Mouse (Mus musculus) gastrocnemius, adult 8-10 months (tissue): ENCODE data around the gene Sh3gl1. TPM values are rescaled to one million over a fixed set of nuclear protein-coding genes. Genes with fewer than 3 reads are reported as not detected.

Experiments used
- DNase-seq, 2 experiments: peaks; one replicate each; pipeline ENCODE4 v3.0.0; 2022; ENCODE audit warnings: low spot score in 2 of 2
- total RNA-seq, 4 experiments: library from RNA; stranded (reverse); gene quantifications; 2 replicates each; pipeline ENCODE4 v1.2.4; 2022

The Sh3gl1 gene
- total RNA-seq, 4 experiments from 2014 or later, result 5.5 to 8.9 (median 7.6) TPM

DNA sequence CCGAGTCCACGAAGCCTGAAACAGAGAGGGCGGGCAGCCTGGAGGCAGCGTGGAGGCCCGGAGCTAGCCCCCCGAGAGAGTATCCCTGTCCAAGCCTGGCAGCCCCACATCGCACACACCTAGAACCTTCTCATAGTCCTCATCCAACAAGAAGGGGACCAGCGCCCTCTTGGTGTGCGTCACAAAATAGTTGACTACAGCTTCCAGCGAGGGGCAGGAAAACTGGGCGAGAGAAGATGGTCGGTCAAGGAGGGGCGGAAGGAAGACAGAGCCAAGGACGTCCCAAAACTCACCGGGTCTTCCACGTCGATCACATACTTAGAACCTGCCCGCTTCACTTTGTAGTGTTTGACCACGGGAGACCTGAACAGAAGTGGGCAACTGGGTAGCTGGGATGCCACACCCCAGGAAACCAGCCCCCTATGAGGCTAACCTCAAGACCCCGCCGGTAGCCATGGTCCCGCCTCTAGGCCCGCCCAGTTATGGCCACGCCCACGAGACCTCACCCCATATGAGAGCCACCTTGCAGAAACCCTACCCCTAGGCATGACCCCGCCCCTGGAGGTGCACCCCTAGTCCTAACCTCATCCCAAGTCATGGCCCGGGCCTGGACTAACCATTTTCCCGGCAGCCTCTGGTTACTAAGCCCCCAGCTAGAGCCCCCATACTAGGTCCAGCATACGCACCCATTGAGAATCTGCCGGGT, 36.5 kb downstream of the Sh3gl1 start:
- DNase-seq, result no peak

GRCm38 (mm10) chr17:55996007-55996406, 40.4 kb downstream of the Sh3gl1 start:
- DNase-seq, result peak in 1 of 2 experiments; percentile 45

DNA sequence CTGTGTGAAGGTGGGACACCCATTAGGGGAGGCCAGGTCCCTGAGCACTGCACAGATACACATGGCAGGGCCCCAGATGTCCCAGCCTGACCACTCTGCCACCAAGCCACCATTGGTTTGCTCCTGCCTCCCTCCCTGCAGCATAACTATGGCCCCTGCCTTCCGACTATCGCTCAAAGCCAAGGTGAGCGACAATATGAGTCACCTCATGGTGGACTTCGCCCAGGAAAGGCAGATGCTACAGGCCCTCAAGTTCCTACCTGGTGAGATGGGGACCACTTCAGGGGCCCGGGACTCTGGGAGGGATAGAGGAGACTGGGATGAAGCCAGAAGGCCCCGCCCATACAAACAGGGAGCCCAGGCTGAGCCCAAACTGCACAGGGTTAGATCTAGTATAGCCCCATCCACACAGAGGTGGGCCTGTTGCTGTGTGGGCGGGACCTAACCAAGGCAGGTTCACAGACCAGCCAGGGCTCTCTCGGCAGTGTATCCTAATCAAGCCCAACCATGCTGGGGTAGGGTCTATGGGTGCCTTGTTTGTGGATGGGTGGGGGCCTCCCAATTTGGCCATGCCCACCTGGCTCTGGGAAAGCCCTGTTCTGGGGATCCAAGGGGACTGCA, 46.0 kb downstream of the Sh3gl1 start:
- no peak for DNase-seq

GRCm38 (mm10) chr17:55986030-55986961, 50.1 kb downstream of the Sh3gl1 start, which contains the start of gene Fsd1:
Fsd1 (plus strand) TSS chr17:55986509.
- no peak for DNase-seq

DNA sequence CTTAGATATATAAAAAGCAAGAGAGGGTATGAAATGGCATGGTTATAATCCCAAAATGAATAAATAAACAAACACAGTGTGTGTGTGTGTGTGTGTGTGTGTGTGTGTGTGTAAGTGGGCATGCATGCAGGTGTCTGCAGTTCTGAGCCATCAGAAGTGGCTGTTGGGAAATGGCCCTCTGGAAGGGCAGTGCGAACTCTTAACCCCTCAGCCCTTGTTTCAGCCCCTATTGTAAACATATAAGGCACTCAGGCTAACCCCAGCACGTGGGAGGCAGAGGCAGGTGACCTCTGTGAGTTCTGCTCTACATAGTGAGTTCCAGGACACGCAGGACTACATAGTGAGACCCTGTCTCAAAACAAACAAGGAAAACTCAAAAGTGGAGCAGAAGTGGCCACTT, 59.1 kb downstream of the Sh3gl1 start:
- no peak for DNase-seq

- DNase-seq, result peak; percentile 59 to 62
Measured at GRCm38 (mm10) chr17:55976255-55976862, 60.1 kb downstream of the Sh3gl1 start.

DNA sequence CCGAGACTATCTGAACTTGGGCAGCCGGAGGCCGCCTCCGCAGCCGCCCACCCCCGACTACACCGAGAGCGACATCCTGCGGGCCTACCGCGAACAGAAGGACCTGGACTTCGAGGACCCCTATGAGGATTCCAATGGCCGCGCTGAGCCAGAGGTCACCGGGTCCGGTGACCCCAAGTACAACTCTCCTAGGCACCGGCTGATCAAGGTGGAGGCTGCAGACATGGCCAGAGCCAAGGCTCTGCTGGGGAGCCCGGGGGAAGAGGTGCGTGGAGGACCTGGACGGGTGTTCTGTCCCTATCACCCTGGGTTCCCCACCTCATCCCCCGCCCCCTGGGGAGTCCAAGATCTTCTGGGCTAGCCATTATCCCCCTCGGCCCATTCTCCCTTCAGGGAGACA, 65.0 kb downstream of the Sh3gl1 start:
- DNase-seq, result no peak

DNA sequence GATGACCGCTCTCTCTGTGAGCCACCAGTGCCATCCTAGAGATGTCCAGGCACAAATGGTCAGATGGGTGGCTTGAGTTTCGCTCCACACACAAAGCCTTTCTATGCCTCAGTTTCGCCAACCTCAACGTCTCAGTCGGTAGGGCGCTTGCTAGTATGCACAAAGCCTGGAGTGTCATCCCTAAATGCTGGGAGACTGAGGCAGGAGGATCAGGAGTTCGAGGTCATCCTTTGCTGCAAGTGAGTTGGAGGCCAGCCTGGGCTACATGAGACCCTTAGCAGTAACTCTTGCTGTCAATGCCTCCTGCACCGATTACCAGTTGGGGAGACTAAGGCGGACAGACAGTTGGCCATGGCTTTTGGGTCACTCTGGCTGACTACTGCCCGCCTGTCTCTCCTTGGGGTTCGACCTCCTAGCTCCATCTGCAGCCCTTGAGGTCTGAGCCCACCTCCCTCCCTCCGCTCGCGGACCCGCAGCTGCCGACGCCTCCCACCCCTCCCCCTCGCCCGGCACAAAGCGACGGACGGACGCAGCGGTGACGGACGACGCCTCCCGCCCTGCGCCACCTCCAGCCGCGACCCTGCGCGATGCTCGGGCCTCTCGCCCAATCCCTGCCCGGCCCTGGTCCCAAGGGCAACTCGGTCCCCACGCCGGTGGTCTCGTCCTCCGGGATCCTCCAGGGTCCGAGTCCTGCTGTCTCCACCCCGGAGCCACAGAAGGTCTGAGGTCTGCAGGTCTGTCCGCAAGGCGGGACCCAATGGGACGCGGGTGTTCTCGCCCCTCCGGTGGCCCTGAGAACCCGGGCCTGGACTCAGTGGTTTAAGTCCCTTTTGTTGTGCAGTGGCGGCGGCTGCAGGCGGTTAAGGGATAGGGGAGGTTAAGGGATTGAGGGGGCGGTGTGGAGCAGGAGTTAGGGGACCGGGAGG, 66.2 kb downstream of the Sh3gl1 start, which contains the start of gene Shd:
Gene Shd (plus strand): TSS at position 502 of the 926 bp plus-strand sequence.
- no peak for DNase-seq

DNA sequence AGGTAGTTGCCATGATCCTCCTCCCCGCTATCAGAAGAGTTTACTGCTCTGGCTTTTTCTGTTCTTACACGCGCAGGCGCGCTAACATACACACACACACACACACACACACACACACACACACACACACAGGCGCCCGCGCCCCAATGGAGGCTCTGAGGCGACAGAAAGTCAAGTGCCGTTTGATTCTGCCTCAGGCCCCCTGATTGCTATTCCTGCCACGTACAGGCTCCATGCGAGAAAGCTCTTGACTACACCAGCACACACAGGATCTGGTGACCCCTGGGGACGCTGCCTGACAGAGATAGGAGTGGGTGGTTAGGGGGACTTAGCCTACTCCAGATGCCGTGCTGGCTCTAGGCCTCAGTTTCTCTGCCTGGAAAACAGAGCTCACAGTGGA, 66.9 kb downstream of the Sh3gl1 start:
- no peak for DNase-seq

DNA sequence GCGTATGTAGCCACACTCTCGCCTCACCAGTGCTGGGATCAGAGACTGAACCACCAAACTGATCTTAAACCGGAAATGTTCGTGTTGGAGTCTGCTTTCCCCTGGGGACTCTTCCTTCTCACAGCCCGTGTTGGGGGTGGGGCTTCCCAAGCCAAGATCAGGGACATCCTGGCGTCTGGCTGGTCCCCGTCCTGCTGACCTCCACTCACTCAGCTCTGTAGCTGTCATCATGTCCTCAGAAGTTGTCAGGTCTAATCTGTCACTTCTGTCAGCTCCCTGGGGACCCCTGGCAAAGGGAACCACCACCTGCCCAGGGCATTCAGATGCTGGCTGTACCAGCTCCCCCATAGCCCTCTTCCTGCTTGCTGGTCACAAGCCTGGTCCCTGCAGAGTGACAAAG, 68.2 kb downstream of the Sh3gl1 start:
- DNase-seq, result no peak

- DNase-seq, result no peak
Measured at GRCm38 (mm10) chr17:55967186-55967585, 69.2 kb downstream of the Sh3gl1 start.

Other genes starting within 250 kb of the Sh3gl1 start
- 1 to 10 TPM; 3.5 to 4.4 (median 4.1) TPM for gene Zfp119a, start 157.7 kb downstream of the Sh3gl1 start, total RNA-seq
- gene Zfp959, start 144.5 kb downstream of the Sh3gl1 start, total RNA-seq, result 1 to 10 TPM; 2.5 to 3.1 (median 2.9) TPM
- gene Zfp119b, start 87.1 kb downstream of the Sh3gl1 start, total RNA-seq, result 1 to 10 TPM; 3.9 to 4.3 (median 3.9) TPM
- gene Ebi3, start 84.0 kb downstream of the Sh3gl1 start, total RNA-seq, result not detected
- 1 to 10 TPM; 7.0 to 9.1 (median 8.1) TPM for gene Yju2, start 77.5 kb downstream of the Sh3gl1 start, total RNA-seq
- gene Shd, start 66.2 kb downstream of the Sh3gl1 start, total RNA-seq, result under 1 TPM in 2 of 4 experiments, not detected in 2; 0.31 TPM
- not detected for gene Fsd1, start 50.1 kb downstream of the Sh3gl1 start, total RNA-seq
- 1 to 10 TPM; 1.7 to 3.2 (median 2.6) TPM for gene Stap2, start 31.1 kb downstream of the Sh3gl1 start, total RNA-seq
- 10 to 100 TPM; 41.3 to 55.2 (median 42.4) TPM for gene Mpnd, start 30.9 kb downstream of the Sh3gl1 start, total RNA-seq
- 1 to 10 TPM in 1 of 4 experiments, under 1 TPM in 3; 0.47 to 1.6 (median 0.75) TPM for gene Chaf1a, start 3.8 kb upstream of the Sh3gl1 start, total RNA-seq
- 10 to 100 TPM; 66.1 to 85.8 (median 74.4) TPM for gene Ubxn6, start 38.4 kb upstream of the Sh3gl1 start, total RNA-seq
- gene Hdgfl2, start 43.0 kb upstream of the Sh3gl1 start, total RNA-seq, result 10 to 100 TPM; 23.6 to 26.7 (median 26.0) TPM
- 100 to 1,000 TPM; 133 to 313 (median 179) TPM for gene Plin4, start 73.2 kb upstream of the Sh3gl1 start, total RNA-seq
- gene Plin5, start 81.0 kb upstream of the Sh3gl1 start, total RNA-seq, result 10 to 100 TPM; 16.5 to 31.3 (median 22.8) TPM
- 10 to 100 TPM; 10.7 to 24.5 (median 13.9) TPM for gene Lrg1, start 85.4 kb upstream of the Sh3gl1 start, total RNA-seq
- 1 to 10 TPM; 1.4 to 2.7 (median 1.9) TPM for gene Sema6b, start 103.7 kb upstream of the Sh3gl1 start, total RNA-seq
- gene Tnfaip8l1, start 125.8 kb upstream of the Sh3gl1 start, total RNA-seq, result under 1 TPM; 0.12 to 0.54 (median 0.25) TPM
- gene Mydgf, start 147.3 kb upstream of the Sh3gl1 start, total RNA-seq, result 10 to 100 TPM; 14.9 to 16.8 (median 15.3) TPM
- 10 to 100 TPM; 37.9 to 45.7 (median 43.0) TPM for gene Dpp9, start 182.3 kb upstream of the Sh3gl1 start, total RNA-seq
- 100 to 1,000 TPM; 180 to 201 (median 196) TPM for gene Fem1a, start 220.2 kb upstream of the Sh3gl1 start, total RNA-seq
- 1 to 10 TPM; 1.7 to 2.2 (median 2.0) TPM for gene Ticam1, start 240.2 kb upstream of the Sh3gl1 start, total RNA-seq